Mouse (Mus musculus) brown adipose tissue, adult 24 weeks (tissue): ENCODE results near the gene Tlcd1. TPM values are rescaled to one million over a fixed set of nuclear protein-coding genes. Genes with fewer than 3 reads are reported as not detected.
"Not testable (repeated sequence)": the region's sequence is repeated elsewhere in the genome, so short reads cannot be mapped to it uniquely, and the experiment has no call there.

Experiments used
- H3K27ac ChIP-seq: fragments of 200-500 bp; replicated peaks from 2 replicates; pipeline ENCODE4 v1.5.1; 2012; ENCODE audit warnings: low read depth, mild to moderate bottlenecking, low read length
- H3K4me1 ChIP-seq: fragments of 200-500 bp; 2 replicates; pipeline ENCODE4 v1.6.1; 2012; ENCODE audit warnings: low read length, mixed read lengths; ENCODE audit not compliant: control insufficient read depth, insufficient read depth, insufficient read length
- H3K4me3 ChIP-seq: fragments of 200-500 bp; 2 replicates; pipeline ENCODE4 v1.5.1; 2012; ENCODE audit warnings: low read depth, mild to moderate bottlenecking, low read length, moderate library complexity; ENCODE audit not compliant: insufficient read depth
- polyA plus RNA-seq: library from polyadenylated mRNA; stranded (reverse); fragments of >200 nt; gene quantifications from 2 replicates; pipeline ENCODE4 v1.2.4, GENCODE M21; 2012; ENCODE audit not compliant: missing spikeins, insufficient read depth, insufficient read length

The Tlcd1 gene
- polyA plus RNA-seq, result 77.2 and 118 TPM in 2 replicates

DNA sequence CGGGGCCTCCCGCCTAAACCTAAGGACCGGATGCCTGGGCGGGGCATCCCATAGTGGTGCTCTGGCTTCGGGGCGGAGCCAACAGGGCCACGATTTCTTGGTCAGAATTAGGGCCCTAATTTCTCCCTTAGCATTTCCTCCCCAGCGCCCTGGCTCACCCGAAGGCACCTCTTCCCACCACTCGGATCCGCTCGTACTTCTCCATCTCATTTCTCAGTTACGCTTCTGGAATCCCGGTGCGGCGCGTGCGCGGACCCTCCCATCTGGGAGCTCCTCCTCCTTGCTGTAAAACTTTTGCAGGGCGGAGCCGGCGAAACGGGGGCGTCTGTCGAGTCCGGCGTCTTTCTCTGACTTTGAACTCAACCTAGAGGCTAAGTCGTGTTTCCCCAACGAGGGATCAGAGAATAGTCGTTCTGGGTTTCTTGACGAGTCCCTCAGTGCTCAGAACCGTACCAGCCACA lies at the start of gene Tlcd1, which contains the start of gene Nek8:
Tlcd1 (plus strand) TSS at position 310 of the 461 bp plus-strand sequence.
Nek8 (minus strand) TSS at position 274 of the 461 bp plus-strand sequence.
- Histone ChIP-seq H3K27ac (peak within 1 kb of the TSS; percentile 91), H3K4me3 (peak within 1 kb of the TSS; percentile 95)

DNA sequence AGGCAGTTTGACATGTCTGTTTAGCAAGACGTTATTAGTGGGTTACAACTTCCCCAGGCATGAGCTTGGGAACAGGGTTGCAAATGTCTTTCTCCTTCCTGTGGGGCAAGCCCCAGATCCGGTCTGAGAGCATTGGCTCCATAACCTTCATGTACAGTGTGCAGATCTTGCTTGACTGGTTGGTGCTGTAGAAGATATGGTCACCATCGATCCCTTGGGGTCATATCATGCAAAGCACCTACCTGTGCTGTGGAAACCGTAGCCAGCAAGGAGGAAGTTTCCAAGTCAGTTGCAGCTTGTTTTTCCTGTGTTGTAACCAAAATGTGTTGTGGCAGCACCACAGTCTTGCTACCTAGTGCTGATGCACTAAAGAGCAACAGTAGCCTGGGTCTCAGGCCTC lies 49.8 kb upstream of the Tlcd1 start:
- Histone ChIP-seq H3K27ac (no peak overlapping the region), H3K4me1 (peaks cover 14% of the 10 kb centered on the region), H3K4me3 (no peak overlapping the region)

More for the DNA sequence above, at the start of gene Tlcd1, which contains the start of gene Nek8:
- H3K4me1 ChIP-seq, result peaks cover 4% of the 10 kb centered on the region; the same call in 1 of the 2 replicates

DNA sequence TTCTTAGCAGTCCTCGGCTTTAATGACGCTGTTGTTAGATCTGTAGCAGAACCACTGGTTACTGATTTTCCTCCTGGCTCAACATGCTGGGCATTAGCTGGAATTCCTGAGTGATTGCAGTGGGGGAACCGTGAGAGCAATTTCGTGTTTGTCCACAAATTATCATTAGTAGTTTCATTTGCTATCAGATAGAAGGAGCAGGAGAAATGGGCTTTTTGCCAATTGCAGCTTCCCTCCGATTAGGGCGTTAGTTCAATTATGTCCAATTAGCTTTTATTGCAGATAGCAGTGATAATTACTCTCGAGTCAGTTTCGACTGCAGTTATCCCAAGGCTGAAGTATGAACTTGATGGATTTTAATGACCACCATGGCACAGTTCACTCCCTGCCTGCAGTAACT lies 47.1 kb upstream of the Tlcd1 start:
- no peak overlapping the region for H3K4me3 ChIP-seq
- H3K4me1 ChIP-seq, result peaks cover 17% of the 10 kb centered on the region
- no peak overlapping the region for H3K27ac ChIP-seq

DNA sequence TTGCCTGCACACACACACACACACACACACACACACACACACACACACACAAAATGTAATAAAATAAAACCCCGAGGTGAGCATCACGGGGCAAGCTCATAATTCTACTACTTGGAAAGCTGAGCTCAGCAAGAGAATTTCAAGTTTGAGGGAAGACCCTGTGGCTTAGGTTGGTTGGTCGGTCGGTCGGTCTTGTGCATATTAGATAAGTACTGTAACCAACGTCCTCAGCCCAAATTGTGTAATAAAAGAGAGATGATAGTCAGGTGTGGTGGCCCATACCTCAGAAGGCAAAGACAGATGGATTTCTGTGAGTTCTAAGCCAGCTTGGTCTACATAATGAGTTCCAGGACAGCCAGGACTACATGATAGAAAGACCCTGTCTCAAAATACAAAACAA lies 42.6 kb upstream of the Tlcd1 start:
- Histone ChIP-seq H3K4me1 (peaks cover 7% of the 10 kb centered on the region), H3K27ac (no peak overlapping the region)

DNA sequence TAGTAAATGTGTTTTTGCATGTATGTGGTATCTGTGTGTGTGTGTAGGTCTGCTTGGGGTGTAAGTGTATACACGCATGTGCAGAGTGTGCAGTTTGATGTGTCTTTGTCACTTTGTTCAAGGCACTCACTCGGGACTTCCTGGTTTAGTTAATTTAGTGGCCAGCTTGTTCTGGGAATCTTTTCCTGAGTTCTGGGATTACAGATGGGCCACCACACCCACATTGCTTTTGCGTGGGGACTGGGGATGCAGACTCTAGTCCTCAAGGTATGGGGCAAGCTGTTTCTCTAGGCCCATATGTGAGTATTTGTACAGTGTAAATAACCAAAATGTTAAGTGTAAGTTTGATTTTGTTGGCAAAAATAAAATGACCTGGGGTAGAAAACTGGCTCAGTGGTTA lies 42.2 kb upstream of the Tlcd1 start:
- no peak overlapping the region for H3K4me3 ChIP-seq
- no peak overlapping the region for H3K27ac ChIP-seq
- peaks cover 7% of the 10 kb centered on the region for H3K4me1 ChIP-seq

More for the DNA sequence above, 42.6 kb upstream of the Tlcd1 start:
- H3K4me3 ChIP-seq, result no peak overlapping the region

DNA sequence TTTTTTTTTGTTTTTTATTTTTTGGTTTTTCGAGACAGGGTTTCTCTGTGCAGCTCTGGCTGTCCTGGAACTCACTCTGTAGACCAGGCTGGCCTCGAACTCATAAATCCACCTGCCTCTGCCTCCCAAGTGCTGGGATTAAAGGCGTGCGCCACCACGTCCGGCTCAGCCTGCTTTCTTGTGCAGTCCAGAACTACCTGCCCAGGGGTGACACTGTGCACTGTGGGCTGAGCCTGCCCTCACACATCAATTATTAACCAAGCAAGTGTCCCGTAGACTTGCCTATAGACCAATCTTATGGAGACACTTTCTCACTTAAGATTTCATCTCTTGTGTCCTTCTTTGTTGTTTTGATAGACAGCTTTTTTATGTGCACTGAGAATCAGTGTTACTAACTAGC lies 41.2 kb upstream of the Tlcd1 start:
- not testable (repeated sequence) for H3K27ac ChIP-seq, H3K4me3 ChIP-seq, H3K4me1 ChIP-seq

DNA sequence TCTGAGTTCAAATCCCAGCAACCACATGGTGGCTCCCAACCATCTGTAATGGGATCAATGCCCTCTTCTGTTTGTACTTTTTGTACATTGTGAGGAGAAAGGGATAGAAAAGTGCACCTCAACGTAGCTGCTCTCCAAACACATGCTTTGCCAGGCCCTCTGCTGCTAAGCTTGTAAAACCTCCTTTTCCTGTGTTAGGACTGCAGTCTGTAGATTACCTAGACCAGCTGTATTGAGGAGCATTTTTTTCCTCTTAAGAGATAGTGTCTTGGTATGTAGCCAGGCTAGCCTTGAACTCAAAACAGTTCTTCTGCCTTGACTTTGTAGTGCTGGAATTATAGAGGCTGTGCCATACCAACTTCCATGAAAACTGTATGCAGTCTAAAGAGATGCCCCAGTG lies 40.4 kb upstream of the Tlcd1 start:
- no peak overlapping the region for H3K4me3 ChIP-seq
- H3K27ac ChIP-seq, result no peak overlapping the region
- peaks cover 7% of the 10 kb centered on the region for H3K4me1 ChIP-seq

DNA sequence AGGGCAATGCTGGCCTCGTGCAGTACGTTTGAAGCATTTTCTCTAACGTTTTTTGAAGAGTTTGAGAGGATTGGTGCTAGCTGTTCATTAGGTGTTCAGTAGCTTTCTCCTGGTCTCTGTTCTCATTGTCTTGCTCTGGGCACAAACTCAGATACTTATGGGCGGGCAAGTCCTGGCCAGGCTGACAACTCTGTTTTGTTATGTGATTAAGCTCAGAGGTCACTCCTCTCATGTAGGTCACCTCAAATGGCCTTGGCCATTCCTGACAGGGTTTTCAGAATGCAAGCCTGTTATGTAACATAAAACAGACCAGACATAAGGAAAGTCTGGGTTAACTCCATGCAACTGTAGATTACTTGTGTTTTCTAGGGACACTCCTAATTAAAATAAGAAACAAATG lies 38.9 kb upstream of the Tlcd1 start:
- no peak overlapping the region for H3K4me3 ChIP-seq
- peaks cover 7% of the 10 kb centered on the region for H3K4me1 ChIP-seq
- peak overlapping the region; percentile 35 for H3K27ac ChIP-seq

DNA sequence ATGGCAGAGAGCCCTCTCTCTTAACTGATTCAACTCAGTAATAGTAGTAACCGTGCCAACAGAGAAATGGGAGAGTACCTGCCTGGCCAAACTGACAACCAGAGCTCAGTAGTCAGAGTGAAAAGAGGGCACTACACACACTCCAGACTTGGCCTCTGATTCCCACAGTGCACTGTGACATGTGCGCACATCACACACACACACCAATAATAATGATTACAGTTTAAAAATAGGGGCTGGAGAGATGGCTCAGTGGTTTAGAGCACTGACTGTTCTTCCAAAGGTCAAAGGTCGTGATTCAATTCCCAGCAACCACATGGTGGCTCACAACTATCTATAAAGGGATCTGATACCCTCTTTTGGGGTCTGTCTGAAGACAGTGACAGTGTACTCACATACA lies 38.5 kb upstream of the Tlcd1 start:
- Histone ChIP-seq H3K27ac (peak overlapping the region; percentile 24; the same call in 1 of the 2 replicates), H3K4me1 (peaks cover 7% of the 10 kb centered on the region), H3K4me3 (no peak overlapping the region)

DNA sequence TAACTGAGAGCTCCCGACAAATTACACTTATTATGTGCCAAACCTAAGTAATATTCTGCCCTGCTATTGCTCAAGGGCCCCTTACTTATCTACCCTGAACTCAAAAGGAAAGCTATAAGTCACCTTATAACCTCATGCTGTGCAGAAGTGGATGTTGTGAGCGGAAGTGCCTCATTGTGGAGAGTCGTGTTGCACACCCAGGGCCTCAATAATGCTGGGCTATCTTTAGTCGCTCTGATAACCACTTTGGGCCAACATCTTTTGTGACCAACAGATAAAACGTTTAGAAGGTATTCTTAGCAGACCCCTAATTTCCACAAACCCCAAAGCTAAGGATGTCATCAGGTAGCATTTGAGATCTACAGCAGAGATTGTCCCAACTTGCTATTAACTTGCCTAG lies 35.8 kb upstream of the Tlcd1 start:
- no peak overlapping the region for H3K4me3 ChIP-seq
- peaks cover 2% of the 10 kb centered on the region; the same call in 1 of the 2 replicates for H3K4me1 ChIP-seq
- H3K27ac ChIP-seq, result no peak overlapping the region

DNA sequence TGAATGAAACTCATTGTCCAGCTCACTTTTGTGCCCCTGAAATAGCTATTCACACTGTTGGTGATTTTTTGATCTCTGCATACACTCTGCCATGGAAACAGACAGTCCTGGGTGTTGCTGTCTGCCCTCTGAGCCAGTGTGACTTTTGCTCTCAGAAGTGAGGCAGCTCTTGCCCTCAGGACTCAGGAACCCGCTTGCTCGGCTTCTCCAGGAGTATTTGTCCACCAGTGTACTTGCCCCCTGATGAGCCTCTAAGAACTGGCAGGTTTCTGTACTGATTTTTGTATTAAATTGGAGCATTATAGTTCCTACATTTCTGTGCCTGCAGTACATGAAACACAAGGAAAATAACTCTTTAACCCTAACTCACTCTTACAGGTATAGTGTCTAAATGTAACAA lies 33.0 kb upstream of the Tlcd1 start:
- Histone ChIP-seq H3K27ac (no peak overlapping the region), H3K4me1 (no peaks in the 10 kb centered on the region)

DNA sequence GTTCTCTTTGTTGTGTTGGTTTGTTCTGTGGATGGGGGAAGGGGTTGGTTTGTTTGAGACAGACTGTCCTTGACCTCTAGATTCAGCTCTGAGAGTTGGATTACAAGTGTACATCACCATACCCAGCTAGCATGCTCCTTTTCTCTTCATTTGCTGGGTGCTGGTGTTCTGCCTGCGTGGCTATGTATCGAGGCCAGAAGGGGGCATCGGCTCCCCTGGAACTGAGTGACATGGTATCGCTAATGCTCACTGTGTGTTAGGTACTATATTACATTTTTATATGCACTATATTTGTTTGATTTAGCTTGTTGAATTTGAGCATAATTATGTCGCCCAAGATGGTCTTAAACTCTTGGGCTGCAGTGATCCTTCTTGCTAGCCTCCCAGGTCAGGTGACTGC lies 30.3 kb upstream of the Tlcd1 start:
- no peak overlapping the region for H3K4me3 ChIP-seq
- H3K4me1 ChIP-seq, result no peaks in the 10 kb centered on the region
- no peak overlapping the region for H3K27ac ChIP-seq

More for the DNA sequence above, 33.0 kb upstream of the Tlcd1 start:
- no peak overlapping the region for H3K4me3 ChIP-seq

DNA sequence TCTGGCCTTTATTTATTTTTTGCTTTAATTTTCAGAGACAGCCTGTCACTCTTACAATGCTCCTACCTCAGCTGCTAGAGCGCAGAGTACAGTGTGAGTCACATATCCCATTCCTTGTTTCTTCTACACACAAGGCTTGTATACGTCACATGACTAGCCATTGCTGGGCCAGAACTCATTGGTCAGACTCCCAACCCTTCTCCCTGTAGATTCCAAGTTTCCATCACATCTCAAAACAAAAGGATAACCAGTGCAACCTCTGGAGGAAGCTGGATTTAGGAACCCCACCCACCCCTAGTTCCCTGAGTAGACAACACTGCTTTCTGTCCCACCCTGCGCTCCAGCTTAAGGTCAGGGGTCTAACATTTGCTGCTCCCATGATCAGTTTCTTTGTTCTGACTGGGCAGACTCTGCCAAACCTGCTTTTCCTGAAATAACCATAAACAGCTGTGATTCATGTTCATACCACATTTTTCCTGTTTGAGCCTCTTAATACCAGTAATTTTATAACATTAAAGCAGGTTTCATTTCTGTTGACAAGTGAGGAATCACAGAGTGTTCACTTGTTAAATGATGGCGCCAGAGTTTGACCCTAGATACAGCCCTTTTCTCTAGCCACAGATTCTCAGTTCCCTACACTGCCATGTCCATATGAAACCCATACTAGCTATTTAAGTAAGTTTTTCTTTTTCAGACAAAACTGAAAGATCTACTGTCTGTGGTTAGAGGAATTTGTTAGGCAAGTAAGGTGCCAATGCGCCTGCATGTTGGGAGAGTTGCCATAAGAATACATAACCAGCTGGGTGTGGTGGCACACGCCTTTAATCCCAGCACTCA lies 29.6 kb upstream of the Tlcd1 start:
- Histone ChIP-seq H3K4me3 (no peak overlapping the region), H3K4me1 (no peaks in the 10 kb centered on the region), H3K27ac (no peak overlapping the region)

DNA sequence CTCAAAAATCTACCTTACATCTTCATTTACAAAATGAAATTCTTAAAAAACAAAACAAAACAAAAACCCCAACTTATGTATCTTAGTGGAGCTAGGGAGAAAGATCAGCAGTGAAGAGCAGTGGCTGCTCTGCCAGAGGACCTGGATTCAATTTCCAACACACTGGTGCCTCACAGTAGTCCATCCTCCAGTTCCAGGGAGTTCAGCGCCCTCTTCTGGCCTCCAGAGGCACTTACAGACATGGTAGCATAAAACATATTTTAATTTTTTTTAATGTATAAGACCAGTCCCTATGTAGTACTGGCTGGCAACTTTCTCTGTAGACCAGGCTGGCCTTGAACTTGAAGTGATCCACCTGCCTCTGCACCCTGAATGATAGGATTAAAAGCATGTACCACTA lies 25.4 kb upstream of the Tlcd1 start:
- Histone ChIP-seq H3K4me1 (no peaks in the 10 kb centered on the region), H3K27ac (no peak overlapping the region), H3K4me3 (no peak overlapping the region)

DNA sequence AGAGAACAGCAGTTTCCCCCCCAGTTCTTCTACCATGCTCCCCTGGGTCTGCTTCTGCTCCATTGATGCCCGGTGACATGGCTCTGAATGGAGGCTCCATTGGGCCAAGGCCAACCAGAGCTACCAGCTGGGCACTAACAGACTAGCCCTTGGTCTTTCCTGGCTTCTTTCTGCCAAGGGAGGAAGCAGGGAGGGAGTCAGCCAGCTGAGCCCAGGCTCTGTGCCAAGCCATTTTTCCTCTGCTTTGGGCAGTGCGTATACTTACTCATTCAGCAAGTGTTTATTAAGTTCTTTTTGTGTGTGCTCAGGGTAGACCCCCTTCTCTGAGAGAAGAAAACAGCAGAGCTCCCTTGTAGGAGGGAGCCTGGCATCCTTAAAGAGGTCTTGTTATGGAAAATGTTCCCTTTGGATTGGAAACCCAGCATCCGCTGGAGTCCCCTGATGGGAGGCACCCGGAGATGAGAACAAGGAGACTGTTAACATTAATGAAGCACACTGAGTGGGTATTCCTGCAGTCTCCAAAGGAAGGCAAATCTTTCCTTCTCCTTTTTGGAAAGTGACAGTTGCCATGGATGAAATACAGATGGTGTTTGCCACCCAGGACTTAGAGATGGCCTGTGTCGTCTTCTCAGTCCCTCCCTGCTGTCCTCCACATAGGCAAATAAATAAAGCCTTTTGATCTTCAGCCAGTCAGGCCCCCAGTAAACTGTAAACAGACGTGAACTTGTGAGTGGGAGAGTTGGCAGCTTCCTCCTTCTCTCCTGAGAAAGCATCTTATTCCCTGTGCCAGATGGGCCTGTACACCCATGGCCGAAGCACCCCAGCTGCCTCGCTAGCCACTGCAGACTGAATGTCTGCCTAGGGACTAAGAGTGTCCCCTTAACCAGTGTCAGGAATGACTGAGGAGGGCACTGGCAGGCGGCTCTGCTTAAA lies 23.9 kb upstream of the Tlcd1 start:
- Histone ChIP-seq H3K4me3 (no peak overlapping the region), H3K27ac (no peak overlapping the region), H3K4me1 (no peaks in the 10 kb centered on the region)
